Mouse (Mus musculus) forebrain, embryonic 15.5 days (tissue): ENCODE results near the gene Sepsecs. TPM values are rescaled to one million over a fixed set of nuclear protein-coding genes. Genes with fewer than 3 reads are reported as not detected.
"Not testable (repeated sequence)": the region's sequence is repeated elsewhere in the genome, so short reads cannot be mapped to it uniquely, and the experiment has no call there.

Experiments used
- ATAC-seq: fragments of 200-750 bp; cut with Nextera tagmentation; replicated peaks from 2 replicates; pipeline ENCODE4 v1.8.0; 2017; ENCODE audit warnings: mild to moderate bottlenecking, moderate TSS enrichment, moderate library complexity
- H3K27ac ChIP-seq: fragments of 300-500 bp; sonication (generic); replicated peaks from 2 replicates; pipeline ENCODE4 v1.5.1; 2015; ENCODE audit warnings: mild to moderate bottlenecking, inconsistent platforms
- H3K27me3 ChIP-seq: fragments of 300-500 bp; sonication (generic); 2 replicates; pipeline ENCODE4 v1.6.1; 2015; ENCODE audit warnings: inconsistent platforms
- H3K36me3 ChIP-seq: fragments of 300-500 bp; sonication (generic); 2 replicates; pipeline ENCODE4 v1.6.1; 2015; ENCODE audit warnings: mild to moderate bottlenecking, inconsistent platforms
- H3K4me1 ChIP-seq: fragments of 300-500 bp; sonication (generic); 2 replicates; pipeline ENCODE4 v1.6.1; 2015; ENCODE audit warnings: inconsistent platforms
- H3K4me2 ChIP-seq: fragments of 300-500 bp; sonication (generic); replicated peaks from 2 replicates; pipeline ENCODE4 v1.6.1; 2015; ENCODE audit warnings: mild to moderate bottlenecking, inconsistent platforms
- H3K4me3 ChIP-seq: fragments of 300-500 bp; sonication (generic); 2 replicates; pipeline ENCODE4 v1.5.1; 2015; ENCODE audit warnings: mild to moderate bottlenecking, inconsistent platforms
- H3K9ac ChIP-seq: fragments of 300-500 bp; sonication (generic); replicated peaks from 2 replicates; pipeline ENCODE4 v1.6.1; 2015; ENCODE audit warnings: mild to moderate bottlenecking, inconsistent platforms
- H3K9me3 ChIP-seq: fragments of 300-500 bp; sonication (generic); 2 replicates; pipeline ENCODE4 v1.6.1; 2016; ENCODE audit warnings: inconsistent platforms
- WGBS: fragments of 180-500 bp; shearing (Covaris S2); methylation state at CpG from one replicate; pipeline ENCODE4 v1.1.7; 2015; ENCODE audit warnings: mixed read lengths; 5-methylcytosine and 5-hydroxymethylcytosine counted together
- polyA plus RNA-seq: library from polyadenylated mRNA; unstranded; fragments of >200 nt; fragmentation: Nextera tagmentation; extraction: Ambion mirVana; gene quantifications from 2 replicates; pipeline ENCODE4 v1.2.1, GENCODE M21; 2015

The Sepsecs gene
- polyA plus RNA-seq = 8.0 and 8.2 TPM in 2 replicates

DNA sequence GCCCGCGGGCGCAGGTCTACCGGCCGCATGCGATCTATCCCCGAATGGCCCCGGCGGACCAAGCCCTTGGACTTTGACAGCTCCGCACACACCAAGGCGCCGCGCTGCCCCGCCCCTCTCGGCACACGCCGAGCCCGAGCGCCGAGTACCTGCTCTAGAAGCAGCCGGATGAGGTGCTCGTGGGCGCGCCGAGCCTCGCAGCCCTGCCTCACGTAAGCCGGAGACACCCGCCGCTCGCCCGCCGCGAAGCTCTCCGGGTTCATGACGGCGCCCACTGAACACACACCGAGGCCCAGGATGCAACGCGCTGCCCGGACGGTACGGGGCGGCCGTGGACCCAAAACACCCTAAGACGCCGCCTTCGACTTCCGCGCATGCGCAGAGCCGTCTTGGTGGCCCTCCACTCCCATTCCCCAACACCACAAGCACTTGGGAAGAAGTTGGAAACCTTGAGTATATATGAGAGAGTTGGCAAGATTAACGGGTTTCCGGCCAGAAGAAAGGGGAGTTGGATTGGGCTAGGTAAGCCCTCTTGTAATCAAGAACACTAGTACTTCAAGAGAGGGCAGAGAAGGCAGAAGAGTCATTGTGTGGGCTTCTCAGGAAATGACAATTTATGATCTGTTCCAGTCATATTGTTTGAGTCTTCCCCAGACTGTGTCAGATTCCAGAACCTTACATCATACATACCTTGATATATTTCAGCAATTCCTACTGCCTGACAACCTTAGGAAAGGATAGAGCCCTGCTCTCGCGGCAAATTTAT lies at the start of gene Sepsecs:
TSS of gene Sepsecs (minus strand) at position 283 of the 766 bp plus-strand sequence.
- 4% methylated on average over 56 of the region's 56 CpGs for WGBS
- Histone ChIP-seq H3K36me3 (peaks cover 6% of the 10 kb centered on the region; the same call in 1 of the 2 replicates), H3K9me3 (no peaks in the 10 kb centered on the region), H3K27ac (peak within 1 kb of the TSS; percentile 63), H3K4me2 (peak within 1 kb of the TSS; percentile 66), H3K27me3 (no peaks in the 10 kb centered on the region), H3K4me1 (peaks cover 14% of the 10 kb centered on the region), H3K4me3 (peak within 1 kb of the TSS; percentile 94), H3K9ac (peak within 1 kb of the TSS; percentile 75)
- peak; percentile 98 for ATAC-seq

- no peaks in the 10 kb centered on the region for H3K27me3 ChIP-seq
- no peaks in the 10 kb centered on the region for H3K4me1 ChIP-seq
- no peaks in the 10 kb centered on the region for H3K36me3 ChIP-seq
- no peak overlapping the region for H3K4me2 ChIP-seq
- no peak for ATAC-seq
- 76% methylated on average over 5 of the region's 5 CpGs for WGBS
- no peak overlapping the region for H3K27ac ChIP-seq
- H3K9ac ChIP-seq = no peak overlapping the region
- H3K9me3 ChIP-seq = no peaks in the 10 kb centered on the region
- H3K4me3 ChIP-seq = no peak overlapping the region
Observed at GRCm38 (mm10) chr5:52716742-52717448, 47.4 kb upstream of the Sepsecs start.

DNA sequence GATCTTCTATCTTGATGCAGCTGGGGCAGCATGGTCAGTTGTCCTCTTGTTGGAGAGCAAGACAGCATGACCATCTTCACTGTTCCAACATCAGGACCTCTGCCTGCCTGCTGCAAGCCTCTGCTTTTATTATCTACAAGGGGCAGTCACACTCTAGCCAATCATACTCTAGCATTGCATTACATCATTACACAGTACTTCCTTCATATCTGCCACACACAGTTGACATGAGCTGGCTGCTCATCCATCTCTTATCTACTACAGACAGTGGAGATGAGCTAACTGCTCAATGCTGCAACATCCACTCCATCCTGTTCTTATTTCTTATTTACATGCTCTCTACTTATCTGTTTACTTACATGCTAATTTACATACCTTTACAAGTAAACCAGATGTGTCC lies 43.2 kb upstream of the Sepsecs start:
- Histone ChIP-seq H3K4me3 (no peak overlapping the region), H3K27me3 (no peaks in the 10 kb centered on the region), H3K9me3 (no peaks in the 10 kb centered on the region), H3K4me1 (no peaks in the 10 kb centered on the region), H3K4me2 (no peak overlapping the region), H3K27ac (no peak overlapping the region), H3K36me3 (no peaks in the 10 kb centered on the region), H3K9ac (no peak overlapping the region)
- no peak for ATAC-seq

DNA sequence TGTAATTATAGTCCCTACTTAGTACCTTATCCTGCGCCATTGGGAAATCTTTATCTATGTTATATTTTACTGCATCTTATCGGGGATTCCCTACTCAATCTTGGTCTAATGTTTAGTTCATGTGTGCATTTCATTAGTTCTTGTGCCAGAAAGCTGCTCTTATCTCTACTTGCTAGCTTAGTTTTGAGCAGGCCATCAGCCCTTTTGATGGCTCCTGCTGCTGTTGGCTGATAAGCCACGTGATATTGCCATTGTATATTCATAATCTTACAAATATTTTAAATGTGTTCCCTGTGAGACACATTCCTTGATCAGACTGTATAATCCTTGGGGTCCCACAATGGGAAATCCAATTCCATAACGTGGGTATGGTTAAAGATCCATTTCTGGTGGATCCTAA lies 35.1 kb upstream of the Sepsecs start:
- no peak overlapping the region for H3K4me2 ChIP-seq
- no peaks in the 10 kb centered on the region for H3K36me3 ChIP-seq
- no peak overlapping the region for H3K4me3 ChIP-seq
- no peaks in the 10 kb centered on the region for H3K27me3 ChIP-seq
- H3K4me1 ChIP-seq = no peaks in the 10 kb centered on the region
- WGBS = 81% methylated on average over 4 of the region's 4 CpGs
- ATAC-seq = no peak
- no peak overlapping the region for H3K27ac ChIP-seq
- H3K9ac ChIP-seq = no peak overlapping the region
- H3K9me3 ChIP-seq = no peaks in the 10 kb centered on the region

- not testable (repeated sequence) for H3K9me3 ChIP-seq, H3K36me3 ChIP-seq, H3K4me2 ChIP-seq, H3K4me3 ChIP-seq, H3K4me1 ChIP-seq, ATAC-seq, H3K9ac ChIP-seq, H3K27ac ChIP-seq, H3K27me3 ChIP-seq
- WGBS = 87% methylated on average over 7 of the region's 7 CpGs
Observed at GRCm38 (mm10) chr5:52697882-52698440, 28.5 kb upstream of the Sepsecs start.

- WGBS = 91% methylated on average over 1 of the region's 1 CpGs
- Histone ChIP-seq H3K9me3 (no peaks in the 10 kb centered on the region), H3K4me1 (no peaks in the 10 kb centered on the region), H3K36me3 (no peaks in the 10 kb centered on the region), H3K9ac (no peak overlapping the region), H3K4me3 (no peak overlapping the region), H3K4me2 (no peak overlapping the region), H3K27me3 (no peaks in the 10 kb centered on the region), H3K27ac (no peak overlapping the region)
- ATAC-seq = no peak
Observed at GRCm38 (mm10) chr5:52697291-52697690, 27.8 kb upstream of the Sepsecs start.

GRCm38 (mm10) chr5:52687741-52688455 lies 18.4 kb upstream of the Sepsecs start:
- Histone ChIP-seq H3K27ac (no peak overlapping the region), H3K4me3 (no peak overlapping the region), H3K4me1 (no peaks in the 10 kb centered on the region), H3K9ac (no peak overlapping the region), H3K4me2 (no peak overlapping the region), H3K36me3 (no peaks in the 10 kb centered on the region), H3K9me3 (no peaks in the 10 kb centered on the region), H3K27me3 (no peaks in the 10 kb centered on the region)
- ATAC-seq = no peak
- 61% methylated on average over 6 of the region's 6 CpGs for WGBS

DNA sequence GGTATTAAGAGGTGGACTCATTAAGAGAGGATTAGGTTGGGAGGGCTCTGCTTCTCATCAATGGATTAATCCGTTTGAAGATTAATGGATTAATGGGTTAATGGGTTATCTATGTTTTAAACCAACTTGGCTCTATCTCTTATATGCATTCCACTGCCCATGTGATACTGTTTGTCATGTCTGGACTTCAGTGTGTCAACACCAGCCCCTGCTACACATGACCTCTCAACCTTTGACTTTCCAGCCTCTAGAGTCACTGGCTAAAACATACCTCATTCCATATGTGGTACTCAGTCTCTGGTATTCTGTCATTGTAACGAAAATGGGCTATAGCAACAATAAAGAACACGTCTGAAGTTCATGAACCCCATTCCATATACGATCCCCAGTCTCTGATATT lies 11.6 kb upstream of the Sepsecs start:
- no peaks in the 10 kb centered on the region for H3K9me3 ChIP-seq
- H3K27ac ChIP-seq = no peak overlapping the region
- no peak for ATAC-seq
- H3K9ac ChIP-seq = no peak overlapping the region
- no peak overlapping the region for H3K4me3 ChIP-seq
- no peaks in the 10 kb centered on the region for H3K4me1 ChIP-seq
- no peak overlapping the region for H3K4me2 ChIP-seq
- WGBS = 45% methylated on average over 4 of the region's 4 CpGs
- no peaks in the 10 kb centered on the region for H3K27me3 ChIP-seq
- no peaks in the 10 kb centered on the region for H3K36me3 ChIP-seq

- no peaks in the 10 kb centered on the region for H3K4me1 ChIP-seq
- ATAC-seq = no peak
- no peaks in the 10 kb centered on the region for H3K36me3 ChIP-seq
- H3K27me3 ChIP-seq = no peaks in the 10 kb centered on the region
- H3K4me3 ChIP-seq = no peak overlapping the region
- H3K9ac ChIP-seq = no peak overlapping the region
- WGBS = 48% methylated on average over 4 of the region's 4 CpGs
- no peaks in the 10 kb centered on the region for H3K9me3 ChIP-seq
- H3K4me2 ChIP-seq = no peak overlapping the region
- H3K27ac ChIP-seq = no peak overlapping the region
Observed at GRCm38 (mm10) chr5:52680191-52680590, 10.7 kb upstream of the Sepsecs start.

DNA sequence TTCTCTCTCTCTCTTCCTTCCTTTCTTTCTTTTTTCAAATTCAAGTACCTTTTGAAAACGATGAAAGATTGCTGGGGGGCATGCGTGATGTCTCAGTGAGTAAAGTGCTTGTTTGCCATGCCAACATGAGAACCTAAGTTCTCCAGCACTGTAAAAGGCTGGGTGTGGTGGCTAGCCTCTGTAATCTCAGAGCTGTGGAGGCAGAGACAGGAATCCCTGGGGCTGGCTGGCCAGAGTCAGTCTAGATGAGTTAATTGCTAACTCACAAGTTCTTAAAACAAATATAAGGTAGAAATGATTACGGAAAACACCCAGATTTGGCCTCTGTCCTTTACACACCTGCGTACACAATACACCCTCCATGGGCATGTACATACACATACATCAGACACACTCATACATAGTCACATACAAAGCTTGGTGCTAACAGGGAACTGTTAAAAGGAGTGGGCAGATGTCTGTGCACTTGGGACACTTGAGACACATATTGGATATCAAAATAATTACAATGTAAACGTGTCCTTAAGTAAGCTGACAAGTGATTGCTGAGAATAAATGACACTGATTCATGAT lies 9.1 kb upstream of the Sepsecs start:
- Histone ChIP-seq H3K36me3 (no peaks in the 10 kb centered on the region), H3K4me1 (no peaks in the 10 kb centered on the region), H3K4me3 (no peak overlapping the region), H3K9me3 (no peaks in the 10 kb centered on the region), H3K27ac (no peak overlapping the region), H3K27me3 (no peaks in the 10 kb centered on the region), H3K9ac (no peak overlapping the region), H3K4me2 (no peak overlapping the region)
- no peak for ATAC-seq
- WGBS = 91% methylated on average over 5 of the region's 5 CpGs

- Histone ChIP-seq H3K27ac (no peak overlapping the region), H3K4me2 (no peak overlapping the region), H3K36me3 (no peaks in the 10 kb centered on the region), H3K4me3 (no peak overlapping the region), H3K9ac (no peak overlapping the region), H3K4me1 (no peaks in the 10 kb centered on the region), H3K9me3 (no peaks in the 10 kb centered on the region), H3K27me3 (no peaks in the 10 kb centered on the region)
- WGBS = 73% methylated on average over 3 of the region's 3 CpGs
- ATAC-seq = no peak
Observed at GRCm38 (mm10) chr5:52677126-52677525, 7.6 kb upstream of the Sepsecs start.
